Mouse (Mus musculus): ENCODE measurements around the gene Cnnm1.

DNA sequence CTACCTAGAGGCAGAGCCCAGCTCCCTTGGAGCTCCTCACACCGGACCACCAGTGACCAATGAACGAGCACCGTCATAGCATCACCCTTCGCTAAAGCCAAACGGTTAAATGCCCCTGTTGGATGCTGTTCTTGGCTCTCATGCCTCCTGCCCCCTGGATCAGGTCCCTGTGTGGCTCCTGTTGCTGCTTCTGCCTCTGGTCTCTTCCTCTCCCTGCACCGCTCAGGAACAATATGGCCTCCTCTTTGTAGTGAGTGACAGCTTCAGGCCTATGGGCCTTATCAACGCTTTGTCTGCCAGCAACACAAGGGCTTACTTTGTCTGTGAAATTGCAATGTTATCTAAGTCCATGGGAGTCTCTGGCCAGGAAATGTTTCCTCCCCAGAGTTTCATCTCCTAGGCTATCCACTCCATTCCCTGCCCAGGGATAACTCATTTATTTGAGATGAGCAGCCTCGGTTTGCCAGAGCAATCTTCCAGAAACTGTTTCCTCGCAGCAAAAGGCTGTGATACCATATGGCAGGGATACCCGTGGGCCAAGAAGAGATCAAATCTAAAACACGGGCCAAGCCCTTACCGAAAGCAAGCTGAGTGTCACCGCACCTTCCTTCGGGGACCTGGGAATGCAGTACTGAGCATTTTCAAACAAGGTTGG lies 25.5 kb downstream of the Cnnm1 start:
- TF ChIP-seq CTCF (IDR thresholded peaks at IDR 0.05; ENCODE audit: insufficient read depth, low read length) (no peak), POLR2A (IDR thresholded peaks at IDR 0.05; ENCODE audit: borderline replicate concordance, extremely low read depth, low read depth, low read length) (no peak)

All from lung, adult 2 months (tissue).